Mouse (Mus musculus) ovary, postnatal 36 days (tissue): ENCODE measurements around the gene Bpifa1.
"Not testable (repeated sequence)": the region's sequence is repeated elsewhere in the genome, so short reads cannot be mapped to it uniquely, and the experiment has no call there.

Source experiments
- DNase-seq: peaks from one replicate; pipeline ENCODE4 v3.0.0; 2022; ENCODE audit warnings: low spot score, mixed read lengths

Gene Bpifa1

GRCm38 (mm10) chr2:154142580-154142979 lies at the start of gene Bpifa1:
TSS of gene Bpifa1 (plus strand) at chr2:154142880.
- no peak for DNase-seq

GRCm38 (mm10) chr2:154097734-154098133 lies 44.9 kb upstream of the Bpifa1 start:
- DNase-seq = no peak

GRCm38 (mm10) chr2:154117381-154117780 lies 25.3 kb upstream of the Bpifa1 start:
- no peak for DNase-seq

- no peak for DNase-seq
Measured at GRCm38 (mm10) chr2:154130120-154130519, 12.6 kb upstream of the Bpifa1 start, which contains the start of gene Bpifa3. TSS of gene Bpifa3 (plus strand) at chr2:154130336.

- no peak for DNase-seq
Measured at GRCm38 (mm10) chr2:154143735-154144134, 1.1 kb downstream of the Bpifa1 start.

GRCm38 (mm10) chr2:154147496-154147895 lies 4.8 kb downstream of the Bpifa1 start:
- no peak for DNase-seq

GRCm38 (mm10) chr2:154158433-154158832 lies 15.8 kb downstream of the Bpifa1 start:
- DNase-seq = peak; percentile 21

- DNase-seq = no peak
Measured at GRCm38 (mm10) chr2:154162307-154162706, 19.6 kb downstream of the Bpifa1 start, which contains the start of gene Bpifa5. TSS of gene Bpifa5 (plus strand) at chr2:154162607.

- DNase-seq = no peak
Measured at GRCm38 (mm10) chr2:154163306-154163705, 20.6 kb downstream of the Bpifa1 start.

- DNase-seq = no peak
Measured at GRCm38 (mm10) chr2:154169172-154169571, 26.5 kb downstream of the Bpifa1 start.

- no peak for DNase-seq
Measured at GRCm38 (mm10) chr2:154171621-154172020, 28.9 kb downstream of the Bpifa1 start.

GRCm38 (mm10) chr2:154173313-154173712 lies 30.6 kb downstream of the Bpifa1 start:
- DNase-seq = no peak

GRCm38 (mm10) chr2:154181900-154182299 lies 39.2 kb downstream of the Bpifa1 start:
- not testable (repeated sequence) for DNase-seq

GRCm38 (mm10) chr2:154183061-154183460 lies 40.4 kb downstream of the Bpifa1 start:
- not testable (repeated sequence) for DNase-seq

GRCm38 (mm10) chr2:154185319-154185718 lies 42.6 kb downstream of the Bpifa1 start:
- no peak for DNase-seq

- DNase-seq = peak; percentile 0
Measured at GRCm38 (mm10) chr2:154185748-154186147, 43.1 kb downstream of the Bpifa1 start.

GRCm38 (mm10) chr2:154187468-154187867 lies 44.8 kb downstream of the Bpifa1 start:
- DNase-seq = no peak

GRCm38 (mm10) chr2:154189877-154190434 lies 47.3 kb downstream of the Bpifa1 start:
- peak; percentile 0 for DNase-seq

GRCm38 (mm10) chr2:154190546-154191258 lies 48.0 kb downstream of the Bpifa1 start, which contains the start of gene Bpifb1:
TSS of gene Bpifb1 (plus strand) at chr2:154190818.
- DNase-seq = no peak

- DNase-seq = no peak
Measured at GRCm38 (mm10) chr2:154192141-154192540, 49.5 kb downstream of the Bpifa1 start.

- no peak for DNase-seq
Measured at GRCm38 (mm10) chr2:154193071-154193470, 50.4 kb downstream of the Bpifa1 start.

GRCm38 (mm10) chr2:154193994-154194504 lies 51.4 kb downstream of the Bpifa1 start:
- DNase-seq = no peak

- DNase-seq = no peak
Measured at GRCm38 (mm10) chr2:154197036-154197435, 54.4 kb downstream of the Bpifa1 start.
